Mouse (Mus musculus) heart, adult 2 months (tissue): ENCODE measurements at regions not wholly inside any gene's neighbourhood (a gene's known extent, or its start where the extent isn't known, plus 50 kb on each side); places are given as distances from the start of the nearest gene placed in this dataset.
"Not testable (repeated sequence)": the region's sequence is repeated elsewhere in the genome, so short reads cannot be mapped to it uniquely, and the experiment has no call there.

Experiments used
- DNase-seq, 2 experiments: peaks; one replicate each; pipeline ENCODE4 v3.0.0; 2021
- H3K27ac ChIP-seq: fragments of 200-600 bp; 2 replicates; pipeline ENCODE4 v1.8.1; 2022
- H3K27me3 ChIP-seq: fragments of 200-500 bp; 2 replicates; pipeline ENCODE4 v1.6.1; 2012; ENCODE audit warnings: mild to moderate bottlenecking, low read length, inconsistent platforms, mixed read lengths; ENCODE audit not compliant: control insufficient read depth, insufficient read depth
- H3K36me3 ChIP-seq: fragments of 200-500 bp; 2 replicates; pipeline ENCODE4 v1.6.1; 2012; ENCODE audit warnings: low read length, inconsistent platforms; ENCODE audit not compliant: control insufficient read depth, insufficient read depth
- H3K4me1 ChIP-seq: fragments of 200-500 bp; 2 replicates; pipeline ENCODE4 v1.6.1; 2011; ENCODE audit warnings: low read length; ENCODE audit not compliant: control insufficient read depth, insufficient read depth
- H3K4me3 ChIP-seq: fragments of 200-600 bp; 2 replicates; pipeline ENCODE4 v1.8.1; 2022
- H3K79me2 ChIP-seq: fragments of 200-500 bp; replicated peaks from 2 replicates; pipeline ENCODE4 v1.6.1; 2012; ENCODE audit warnings: mild to moderate bottlenecking, inconsistent platforms, low read length, moderate library complexity, mixed read lengths; ENCODE audit not compliant: control insufficient read depth, insufficient read depth
- H3K9ac ChIP-seq: fragments of 200-500 bp; 2 replicates; pipeline ENCODE4 v1.6.1; 2012; ENCODE audit warnings: low read depth, mild to moderate bottlenecking, control low read depth, inconsistent platforms, low read length, mixed read lengths
- CTCF ChIP-seq: fragments of 200-600 bp; IDR thresholded peaks from 2 replicates; pipeline ENCODE4 v1.8.1; 2022; ENCODE audit warnings: antibody characterized with exemption, mild to moderate bottlenecking, moderate library complexity
- EP300 ChIP-seq: fragments of 200-500 bp; IDR thresholded peaks from 2 replicates; pipeline ENCODE4 v1.6.1; 2011; ENCODE audit warnings: low read depth, low read length, control low read depth; ENCODE audit not compliant: insufficient read depth
- POLR2A ChIP-seq: fragments of 200-500 bp; IDR thresholded peaks from 2 replicates; pipeline ENCODE4 v1.6.1; 2011; ENCODE audit warnings: mild to moderate bottlenecking, low read depth, low read length, control low read depth; ENCODE audit not compliant: insufficient read depth
- WGBS: fragments of 180-500 bp; shearing (Covaris S2); methylation state at CpG from one replicate; pipeline ENCODE4 v1.1.7; 2018; 5-methylcytosine and 5-hydroxymethylcytosine counted together
- intact Hi-C: fragments of 180-260 bp; cut with DNase I; formaldehyde crosslinking; loops from one replicate; pipeline ENCODE4 v1.15.1; 2025

- Histone ChIP-seq H3K27ac (no peak overlapping the region), H3K79me2 (no peaks in the 10 kb centered on the region), H3K27me3 (no peaks in the 10 kb centered on the region), H3K4me1 (peaks cover 5% of the 10 kb centered on the region), H3K4me3 (no peak overlapping the region), H3K36me3 (no peaks in the 10 kb centered on the region), H3K9ac (no peak overlapping the region)
- intact Hi-C loops = no loop called here
- DNase-seq = no peak
- 94% methylated on average over 2 of the region's 2 CpGs for WGBS
- no peak for TF ChIP-seq POLR2A
- TF ChIP-seq CTCF = no peak
- TF ChIP-seq EP300 = no peak
Measured at GRCm38 (mm10) chr12:77091700-77092099, 129.7 kb upstream of the Max start.

- TF ChIP-seq EP300 (no peak), POLR2A (no peak), CTCF (no peak)
- Histone ChIP-seq H3K27me3 (no peaks in the 10 kb centered on the region), H3K36me3 (no peaks in the 10 kb centered on the region), H3K79me2 (no peaks in the 10 kb centered on the region), H3K4me1 (peaks cover 5% of the 10 kb centered on the region), H3K9ac (no peak overlapping the region), H3K4me3 (no peak overlapping the region), H3K27ac (no peak overlapping the region)
- DNase-seq = no peak
- intact Hi-C loops = no loop called here
- 86% methylated on average over 3 of the region's 3 CpGs for WGBS
Measured at GRCm38 (mm10) chr12:77090525-77090924, 128.5 kb upstream of the Max start.

GRCm38 (mm10) chr12:77089624-77090278 is 127.8 kb upstream of the Max start:
- intact Hi-C loops = no loop called here
- Histone ChIP-seq H3K36me3 (no peaks in the 10 kb centered on the region), H3K9ac (no peak overlapping the region), H3K79me2 (no peaks in the 10 kb centered on the region), H3K4me1 (peaks cover 5% of the 10 kb centered on the region), H3K27ac (no peak overlapping the region), H3K4me3 (no peak overlapping the region), H3K27me3 (no peaks in the 10 kb centered on the region)
- 52% methylated on average over 6 of the region's 6 CpGs for WGBS
- TF ChIP-seq CTCF (no peak), EP300 (no peak), POLR2A (no peak)
- DNase-seq = peak in 1 of 2 experiments; percentile 5

GRCm38 (mm10) chr12:77088452-77088851 is 126.5 kb upstream of the Max start:
- no peaks in the 10 kb centered on the region for H3K79me2 ChIP-seq
- WGBS = 70% methylated on average over 2 of the region's 2 CpGs
- H3K36me3 ChIP-seq = no peaks in the 10 kb centered on the region
- no peak overlapping the region for H3K27ac ChIP-seq
- H3K27me3 ChIP-seq = no peaks in the 10 kb centered on the region
- intact Hi-C loops = no loop called here
- H3K9ac ChIP-seq = no peak overlapping the region
- no peak for TF ChIP-seq EP300
- no peak for TF ChIP-seq CTCF
- TF ChIP-seq POLR2A = no peak
- no peak for DNase-seq
- H3K4me3 ChIP-seq = no peak overlapping the region
- H3K4me1 ChIP-seq = peaks cover 5% of the 10 kb centered on the region

GRCm38 (mm10) chr12:77086931-77087330 is 124.9 kb upstream of the Max start:
- 84% methylated on average over 1 of the region's 1 CpGs for WGBS
- intact Hi-C loops, H3K4me3 ChIP-seq, H3K36me3 ChIP-seq, H3K27me3 ChIP-seq, H3K9ac ChIP-seq, DNase-seq, H3K4me1 ChIP-seq, H3K79me2 ChIP-seq, H3K27ac ChIP-seq: not testable (repeated sequence)

- H3K79me2 ChIP-seq = no peaks in the 10 kb centered on the region
- no peak for TF ChIP-seq CTCF
- TF ChIP-seq POLR2A = no peak
- TF ChIP-seq EP300 = no peak
- H3K4me1 ChIP-seq = no peaks in the 10 kb centered on the region
- WGBS = 83% methylated on average over 5 of the region's 5 CpGs
- no peak overlapping the region for H3K27ac ChIP-seq
- intact Hi-C loops = no loop called here
- H3K9ac ChIP-seq = no peak overlapping the region
- H3K36me3 ChIP-seq = no peaks in the 10 kb centered on the region
- no peak for DNase-seq
- no peaks in the 10 kb centered on the region for H3K27me3 ChIP-seq
- H3K4me3 ChIP-seq = no peak overlapping the region
Measured at GRCm38 (mm10) chr12:77085894-77086293, 123.9 kb upstream of the Max start.
